Mouse (Mus musculus) liver, embryonic 11.5 days (tissue): ENCODE measurements at regions not wholly inside any gene's neighbourhood (a gene's known extent, or its start where the extent isn't known, plus 50 kb on each side); places are given as distances from the start of the nearest gene placed in this dataset.
"Not testable (repeated sequence)": the region's sequence is repeated elsewhere in the genome, so short reads cannot be mapped to it uniquely, and the experiment has no call there.

Source experiments
- ATAC-seq: fragments of 200-750 bp; cut with Nextera tagmentation; replicated peaks from 2 replicates; pipeline ENCODE4 v1.8.0; 2017; ENCODE audit warnings: moderate number of reproducible peaks, mild to moderate bottlenecking, moderate TSS enrichment, moderate library complexity; ENCODE audit not compliant: low FRiP score
- DNase-seq: peaks from one replicate; pipeline ENCODE4 v3.0.0-alpha.2; 2017; ENCODE audit warnings: low spot score
- H3K27ac ChIP-seq: fragments of 300-500 bp; sonication (generic); 2 replicates; pipeline ENCODE4 v1.5.1; 2014; ENCODE audit warnings: mild to moderate bottlenecking, low read depth, low read length, control low read depth
- H3K27me3 ChIP-seq: fragments of 300-500 bp; sonication (generic); replicated peaks from 2 replicates; pipeline ENCODE4 v1.6.1; 2014; ENCODE audit warnings: low read length, mixed read lengths; ENCODE audit not compliant: control insufficient read depth, insufficient read depth
- H3K36me3 ChIP-seq: fragments of 300-500 bp; sonication (generic); 2 replicates; pipeline ENCODE4 v1.6.1; 2014; ENCODE audit warnings: mild to moderate bottlenecking, low read length, moderate library complexity, mixed read lengths; ENCODE audit not compliant: control insufficient read depth, insufficient read depth
- H3K4me1 ChIP-seq: fragments of 300-500 bp; sonication (generic); replicated peaks from 2 replicates; pipeline ENCODE4 v1.6.1; 2014; ENCODE audit warnings: low read length, mixed read lengths; ENCODE audit not compliant: control insufficient read depth, insufficient read depth
- H3K4me2 ChIP-seq: fragments of 300-500 bp; sonication (generic); 2 replicates; pipeline ENCODE4 v1.6.1; 2014; ENCODE audit warnings: mild to moderate bottlenecking, control low read depth, moderate library complexity
- H3K4me3 ChIP-seq: fragments of 300-500 bp; sonication (generic); 2 replicates; pipeline ENCODE4 v1.5.1; 2014; ENCODE audit warnings: low read depth, low read length, control low read depth
- H3K9ac ChIP-seq: fragments of 300-500 bp; sonication (generic); 2 replicates; pipeline ENCODE4 v1.6.1; 2014; ENCODE audit warnings: low read depth, low read length, control low read depth
- H3K9me3 ChIP-seq: fragments of 300-500 bp; sonication (generic); 2 replicates; pipeline ENCODE4 v1.6.1; 2016; ENCODE audit warnings: low read length, inconsistent platforms, mixed read lengths; ENCODE audit not compliant: control insufficient read depth
- WGBS: fragments of 180-500 bp; shearing (Covaris S2); extraction: QIAGEN DNeasy Blood & Tissue Kit; methylation state at CpG from one replicate; pipeline ENCODE4 v1.1.7; 2014; 5-methylcytosine and 5-hydroxymethylcytosine counted together

GRCm38 (mm10) chr3:9100761-9101160 lies 509.1 kb downstream of the Zfp704 start:
- Histone ChIP-seq H3K27me3 (no peaks in the 10 kb centered on the region), H3K27ac (no peak overlapping the region), H3K36me3 (no peaks in the 10 kb centered on the region), H3K9ac (no peak overlapping the region), H3K9me3 (no peaks in the 10 kb centered on the region), H3K4me3 (no peak overlapping the region), H3K4me2 (no peak overlapping the region), H3K4me1 (no peaks in the 10 kb centered on the region)
- no peak for ATAC-seq
- no peak for DNase-seq
- 78% methylated on average over 8 of the region's 8 CpGs for WGBS

- DNase-seq (no peak), ATAC-seq (no peak)
- Histone ChIP-seq H3K27ac (no peak overlapping the region), H3K4me1 (no peaks in the 10 kb centered on the region), H3K4me2 (no peak overlapping the region), H3K36me3 (no peaks in the 10 kb centered on the region), H3K9me3 (no peaks in the 10 kb centered on the region), H3K9ac (no peak overlapping the region), H3K27me3 (no peaks in the 10 kb centered on the region), H3K4me3 (no peak overlapping the region)
- 76% methylated on average over 10 of the region's 10 CpGs for WGBS
Measured at GRCm38 (mm10) chr3:9098441-9098840, 511.4 kb downstream of the Zfp704 start.

- Histone ChIP-seq H3K9ac (no peak overlapping the region), H3K27ac (no peak overlapping the region), H3K4me1 (no peaks in the 10 kb centered on the region), H3K9me3 (no peaks in the 10 kb centered on the region), H3K36me3 (no peaks in the 10 kb centered on the region), H3K4me3 (no peak overlapping the region), H3K27me3 (no peaks in the 10 kb centered on the region), H3K4me2 (no peak overlapping the region)
- 81% methylated on average over 5 of the region's 5 CpGs for WGBS
- ATAC-seq, result no peak
- DNase-seq, result no peak
Measured at GRCm38 (mm10) chr3:9084134-9084533, 525.8 kb downstream of the Zfp704 start.

GRCm38 (mm10) chr3:9082061-9082460 lies 527.8 kb downstream of the Zfp704 start:
- Histone ChIP-seq H3K27me3 (no peaks in the 10 kb centered on the region), H3K36me3 (no peaks in the 10 kb centered on the region), H3K27ac (no peak overlapping the region), H3K4me2 (no peak overlapping the region), H3K4me3 (no peak overlapping the region), H3K9me3 (no peaks in the 10 kb centered on the region), H3K9ac (no peak overlapping the region), H3K4me1 (no peaks in the 10 kb centered on the region)
- no peak for DNase-seq
- WGBS, result 62% methylated on average over 7 of the region's 7 CpGs
- ATAC-seq, result no peak

- Histone ChIP-seq H3K4me2 (no peak overlapping the region), H3K27me3 (no peaks in the 10 kb centered on the region), H3K36me3 (no peaks in the 10 kb centered on the region), H3K9ac (no peak overlapping the region), H3K4me1 (no peaks in the 10 kb centered on the region), H3K9me3 (no peaks in the 10 kb centered on the region), H3K4me3 (no peak overlapping the region), H3K27ac (no peak overlapping the region)
- ATAC-seq (no peak), DNase-seq (no peak)
- 77% methylated on average over 2 of the region's 2 CpGs for WGBS
Measured at GRCm38 (mm10) chr3:9078201-9078600, 531.7 kb downstream of the Zfp704 start.

- no peak for ATAC-seq
- Histone ChIP-seq H3K9ac (no peak overlapping the region), H3K27me3 (no peaks in the 10 kb centered on the region), H3K4me2 (no peak overlapping the region), H3K4me3 (no peak overlapping the region), H3K27ac (no peak overlapping the region), H3K4me1 (no peaks in the 10 kb centered on the region), H3K36me3 (no peaks in the 10 kb centered on the region), H3K9me3 (no peaks in the 10 kb centered on the region)
- DNase-seq, result no peak
- 14% methylated on average over 3 of the region's 3 CpGs for WGBS
Measured at GRCm38 (mm10) chr3:9076696-9077095, 533.2 kb downstream of the Zfp704 start.

- H3K4me2 ChIP-seq, ATAC-seq, H3K9me3 ChIP-seq, H3K27me3 ChIP-seq, H3K4me3 ChIP-seq, H3K4me1 ChIP-seq, DNase-seq, H3K36me3 ChIP-seq, H3K27ac ChIP-seq, H3K9ac ChIP-seq: not testable (repeated sequence)
- WGBS, result 88% methylated on average over 13 of the region's 13 CpGs
Measured at GRCm38 (mm10) chr3:9072471-9072870, 537.4 kb downstream of the Zfp704 start.

GRCm38 (mm10) chr3:9067048-9067447 lies 542.8 kb downstream of the Zfp704 start:
- H3K36me3 ChIP-seq, result no peaks in the 10 kb centered on the region
- no peaks in the 10 kb centered on the region for H3K4me1 ChIP-seq
- no peaks in the 10 kb centered on the region for H3K27me3 ChIP-seq
- no peak overlapping the region for H3K9ac ChIP-seq
- H3K27ac ChIP-seq, result no peak overlapping the region
- 3% methylated on average over 12 of the region's 12 CpGs for WGBS
- H3K4me3 ChIP-seq, result no peak overlapping the region
- H3K9me3 ChIP-seq, result no peaks in the 10 kb centered on the region
- DNase-seq (peak; percentile 74), ATAC-seq (no peak; the same call in 1 of the 2 replicates)
- peak overlapping the region; percentile 16; the same call in 1 of the 2 replicates for H3K4me2 ChIP-seq

- Histone ChIP-seq H3K4me3 (no peak overlapping the region), H3K4me2 (no peak overlapping the region), H3K36me3 (no peaks in the 10 kb centered on the region), H3K9me3 (no peaks in the 10 kb centered on the region), H3K27ac (no peak overlapping the region), H3K4me1 (no peaks in the 10 kb centered on the region), H3K27me3 (no peaks in the 10 kb centered on the region), H3K9ac (no peak overlapping the region)
- ATAC-seq, result no peak
- no peak for DNase-seq
- WGBS, result 81% methylated on average over 5 of the region's 5 CpGs
Measured at GRCm38 (mm10) chr3:9066374-9066773, 543.5 kb downstream of the Zfp704 start.
